ENCODE assay signal across 7 mouse cellular contexts in the genomic region with DNA sequence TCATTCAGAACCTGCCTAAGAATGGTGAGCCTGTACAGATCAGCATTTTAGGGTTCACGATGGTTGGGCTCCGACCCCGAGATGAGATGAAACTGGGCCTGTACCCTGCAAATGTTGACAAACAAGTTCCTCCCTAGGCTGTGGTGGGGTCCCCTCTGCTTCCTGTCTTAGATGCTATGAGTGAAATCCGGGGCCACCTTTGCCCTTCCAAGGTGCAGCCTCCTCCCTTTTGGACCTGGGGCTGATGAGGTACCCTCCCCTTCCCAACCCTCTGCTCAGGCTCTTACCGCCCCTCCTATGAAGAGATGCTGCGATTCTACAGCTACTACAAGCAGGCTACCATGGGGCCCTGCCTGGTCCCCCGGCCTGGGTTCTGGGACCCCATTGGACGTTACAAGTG. TPM values are rescaled to one million over a fixed set of nuclear protein-coding genes. Genes with fewer than 3 reads are reported as not detected.
DNase-seq lines count a peak whose midpoint lies in the region; ATAC-seq lines count a peak whose summit lies in the region.

No protein-coding gene starts in this region.

- H3K27ac ChIP-seq in forebrain, embryonic 10.5 days, result peak overlapping the region; percentile 37; the same call in 1 of the 2 replicates
- peak overlapping the region; percentile 66; the same call in 1 of the 2 replicates for H3K27ac ChIP-seq in kidney, embryonic 15.5 days
- no peak overlapping the region for H3K27ac ChIP-seq in neural tube, embryonic 12.5 days

- H3K9ac ChIP-seq in kidney, embryonic 15.5 days, result 0 out of 2 replicates have a peak overlapping the region, but pooled peaks have one; percentile 44
- no peak overlapping the region for H3K9ac ChIP-seq in neural tube, embryonic 12.5 days

- H3K27me3 ChIP-seq in megakaryocyte, embryonic 14.5 days (replicated peaks), result peaks cover 37% of the 10 kb centered on the region
- H3K27me3 ChIP-seq in forebrain, embryonic 10.5 days (ENCODE audit: poor library complexity, severe bottlenecking), result peaks cover 74% of the 10 kb centered on the region
- peaks cover 30% of the 10 kb centered on the region; the same call in 1 of the 2 replicates for H3K27me3 ChIP-seq in kidney, embryonic 15.5 days
- peaks cover 42% of the 10 kb centered on the region for H3K27me3 ChIP-seq in neural tube, embryonic 12.5 days (replicated peaks)

- no peak for ATAC-seq in megakaryocyte, adult 5-6 weeks (ENCODE audit: poor library complexity, severe bottlenecking)
- ATAC-seq in kidney, embryonic 15.5 days (replicated peaks; ENCODE audit: low FRiP score), result no peak
- no peak for ATAC-seq in neural tube, embryonic 12.5 days (ENCODE audit: low FRiP score, low read depth)

- 63% methylated on average over 8 of the region's 8 CpGs for WGBS in forebrain, embryonic 10.5 days
- WGBS in kidney, embryonic 15.5 days, result 62% methylated on average over 8 of the region's 8 CpGs
- 57% methylated on average over 8 of the region's 8 CpGs for WGBS in neural tube, embryonic 12.5 days

- peak overlapping the region; percentile 95 for H3K4me2 ChIP-seq in kidney, embryonic 15.5 days
- peak overlapping the region; percentile 81 for H3K4me2 ChIP-seq in neural tube, embryonic 12.5 days (replicated peaks)

- H3K36me3 ChIP-seq in megakaryocyte, embryonic 14.5 days (replicated peaks; ENCODE audit: low read length), result peaks cover 39% of the 10 kb centered on the region
- H3K36me3 ChIP-seq in forebrain, embryonic 10.5 days (replicated peaks), result no peaks in the 10 kb centered on the region
- H3K36me3 ChIP-seq in kidney, embryonic 15.5 days, result no peaks in the 10 kb centered on the region
- H3K36me3 ChIP-seq in neural tube, embryonic 12.5 days, result no peaks in the 10 kb centered on the region

- H3K9me3 ChIP-seq in megakaryocyte, embryonic 14.5 days, result no peaks in the 10 kb centered on the region
- no peaks in the 10 kb centered on the region for H3K9me3 ChIP-seq in forebrain, embryonic 10.5 days
- no peaks in the 10 kb centered on the region for H3K9me3 ChIP-seq in kidney, embryonic 15.5 days (replicated peaks)
- no peaks in the 10 kb centered on the region for H3K9me3 ChIP-seq in neural tube, embryonic 12.5 days

- DNase-seq in forebrain, embryonic 10.5 days (ENCODE audit: extremely low spot score, low spot score), result no peak
- DNase-seq in adrenal gland, postnatal 4 days (ENCODE audit: low spot score in 2 of 2), result no peak
- DNase-seq in gastrocnemius, postnatal 25 days, result no peak

- H3K4me1 ChIP-seq in megakaryocyte, embryonic 14.5 days, result peaks cover 50% of the 10 kb centered on the region
- H3K4me1 ChIP-seq in forebrain, embryonic 10.5 days, result peaks cover 64% of the 10 kb centered on the region
- peaks cover 69% of the 10 kb centered on the region for H3K4me1 ChIP-seq in kidney, embryonic 15.5 days
- H3K4me1 ChIP-seq in neural tube, embryonic 12.5 days, result peaks cover 21% of the 10 kb centered on the region

- peak overlapping the region; percentile 97 for H3K4me3 ChIP-seq in megakaryocyte, embryonic 14.5 days (replicated peaks)
- H3K4me3 ChIP-seq in forebrain, embryonic 10.5 days, result peak overlapping the region; percentile 64
- peak overlapping the region; percentile 66 for H3K4me3 ChIP-seq in kidney, embryonic 15.5 days (replicated peaks)
- H3K4me3 ChIP-seq in neural tube, embryonic 12.5 days, result no peak overlapping the region

RNA-seq across cellular contexts. Expression of a gene that starts 2.1 kb away (rescaled TPM):
- polyA plus RNA-seq in megakaryocyte, embryonic 14.5 days (2012; ENCODE audit: insufficient read depth, low replicate concordance), result 42.5 and 61.0 TPM in 2 replicates
- total RNA-seq in megakaryocyte, adult 5-6 weeks (2015), result 3.2 and 6.2 TPM in 2 replicates
- 9.3 and 9.4 TPM in 2 replicates for total RNA-seq in megakaryocyte, adult 5-6 weeks (2017)
- 6.6 and 7.5 TPM in 2 replicates for polyA plus RNA-seq in forebrain, embryonic 10.5 days (2016; fragmentation: Nextera tagmentation; extraction: Ambion mirVana)
- 19.4 and 25.3 TPM in 2 replicates for polyA plus RNA-seq in kidney, embryonic 15.5 days (2015; fragmentation: Nextera tagmentation; extraction: Ambion mirVana)
- polyA plus RNA-seq in neural tube, embryonic 12.5 days (2016; fragmentation: Nextera tagmentation; extraction: Ambion mirVana), result 6.6 and 10.1 TPM in 2 replicates
- 10 to 100 TPM; 58.4 to 64.4 TPM for total RNA-seq in adrenal gland, postnatal 4 days (2021)
- total RNA-seq in gastrocnemius, postnatal 25 days (2021), result 10 to 100 TPM; 23.7 to 29.7 TPM

RNA-seq across cellular contexts. Expression of a gene that starts 2.2 kb away (rescaled TPM):
- polyA plus RNA-seq in megakaryocyte, embryonic 14.5 days (2012; ENCODE audit: insufficient read depth, low replicate concordance), result 0.18 TPM in 1 of 2 replicates, not detected in the other
- total RNA-seq in megakaryocyte, adult 5-6 weeks (2015), result not detected in 2 replicates
- total RNA-seq in megakaryocyte, adult 5-6 weeks (2017), result not detected in 2 replicates
- 1.5 and 1.7 TPM in 2 replicates for polyA plus RNA-seq in forebrain, embryonic 10.5 days (2016; fragmentation: Nextera tagmentation; extraction: Ambion mirVana)
- 6.2 and 6.4 TPM in 2 replicates for polyA plus RNA-seq in kidney, embryonic 15.5 days (2015; fragmentation: Nextera tagmentation; extraction: Ambion mirVana)
- 1.1 and 1.2 TPM in 2 replicates for polyA plus RNA-seq in neural tube, embryonic 12.5 days (2016; fragmentation: Nextera tagmentation; extraction: Ambion mirVana)
- total RNA-seq in adrenal gland, postnatal 4 days (2021), result 1 to 10 TPM; 8.7 to 8.9 TPM
- total RNA-seq in gastrocnemius, postnatal 25 days (2021), result 1 to 10 TPM; 3.2 to 3.9 TPM

RNA-seq across cellular contexts. Expression of a gene that starts 12.4 kb away (rescaled TPM):
- 24.4 and 98.1 TPM in 2 replicates for polyA plus RNA-seq in megakaryocyte, embryonic 14.5 days (2012; ENCODE audit: insufficient read depth, low replicate concordance)
- 10.1 TPM in 2 replicates for total RNA-seq in megakaryocyte, adult 5-6 weeks (2015)
- total RNA-seq in megakaryocyte, adult 5-6 weeks (2017), result 17.0 and 24.6 TPM in 2 replicates
- 1.8 and 2.0 TPM in 2 replicates for polyA plus RNA-seq in forebrain, embryonic 10.5 days (2016; fragmentation: Nextera tagmentation; extraction: Ambion mirVana)
- 5.0 and 5.5 TPM in 2 replicates for polyA plus RNA-seq in kidney, embryonic 15.5 days (2015; fragmentation: Nextera tagmentation; extraction: Ambion mirVana)
- polyA plus RNA-seq in neural tube, embryonic 12.5 days (2016; fragmentation: Nextera tagmentation; extraction: Ambion mirVana), result 2.9 and 3.0 TPM in 2 replicates
- 10 to 100 TPM; 50.6 to 53.4 TPM for total RNA-seq in adrenal gland, postnatal 4 days (2021)
- 10 to 100 TPM; 17.4 to 19.0 TPM for total RNA-seq in gastrocnemius, postnatal 25 days (2021)

RNA-seq across cellular contexts. Expression of a gene that starts 28.6 kb away (rescaled TPM):
- 73.5 and 168 TPM in 2 replicates for polyA plus RNA-seq in megakaryocyte, embryonic 14.5 days (2012; ENCODE audit: insufficient read depth, low replicate concordance)
- total RNA-seq in megakaryocyte, adult 5-6 weeks (2015), result 0.25 and 1.8 TPM in 2 replicates
- total RNA-seq in megakaryocyte, adult 5-6 weeks (2017), result 1.0 and 2.1 TPM in 2 replicates
- 7.2 and 7.6 TPM in 2 replicates for polyA plus RNA-seq in forebrain, embryonic 10.5 days (2016; fragmentation: Nextera tagmentation; extraction: Ambion mirVana)
- polyA plus RNA-seq in kidney, embryonic 15.5 days (2015; fragmentation: Nextera tagmentation; extraction: Ambion mirVana), result 9.2 and 10.7 TPM in 2 replicates
- polyA plus RNA-seq in neural tube, embryonic 12.5 days (2016; fragmentation: Nextera tagmentation; extraction: Ambion mirVana), result 9.9 and 12.2 TPM in 2 replicates
- total RNA-seq in adrenal gland, postnatal 4 days (2021), result 10 to 100 TPM; 10.4 to 11.8 TPM
- total RNA-seq in gastrocnemius, postnatal 25 days (2021), result 1 to 10 TPM; 1.0 to 1.9 TPM
